Mouse (Mus musculus) lung, adult 2 months (tissue): ENCODE results near the gene Gm10310. TPM values are rescaled to one million over a fixed set of nuclear protein-coding genes. Genes with fewer than 3 reads are reported as not detected.
"Not testable (repeated sequence)": the region's sequence is repeated elsewhere in the genome, so short reads cannot be mapped to it uniquely, and the experiment has no call there.

Source experiments
- DNase-seq: peaks from one replicate; pipeline ENCODE4 v3.0.0; 2022
- H3K4me1 ChIP-seq: fragments of 200-500 bp; 2 replicates; pipeline ENCODE4 v1.6.1; 2011; ENCODE audit warnings: low read length; ENCODE audit not compliant: control insufficient read depth, insufficient read depth
- H3K4me3 ChIP-seq: fragments of 200-500 bp; replicated peaks from 2 replicates; pipeline ENCODE3; 2011; ENCODE audit warnings: low read depth, mild to moderate bottlenecking, control low read depth, low read length; ENCODE audit errors: extremely low read depth
- CTCF ChIP-seq: fragments of 200-500 bp; IDR thresholded peaks from 2 replicates; pipeline ENCODE4 v1.5.1; 2011; ENCODE audit warnings: mild to moderate bottlenecking, low read length, control low read depth; ENCODE audit not compliant: insufficient read depth
- POLR2A ChIP-seq: fragments of 200-500 bp; IDR thresholded peaks from 2 replicates; pipeline ENCODE4 v1.6.1; 2011; ENCODE audit warnings: low read depth, mild to moderate bottlenecking, control low read depth, low read length, borderline replicate concordance; ENCODE audit errors: extremely low read depth
- WGBS: fragments of 180-500 bp; shearing (Covaris S2); methylation state at CpG from one replicate; pipeline ENCODE4 v1.1.7; 2018; 5-methylcytosine and 5-hydroxymethylcytosine counted together
- polyA plus RNA-seq: library from polyadenylated mRNA; depleted of rRNA; stranded (reverse); fragments of >200 nt; gene quantifications from 2 replicates; pipeline ENCODE4 v1.2.3, GENCODE M21; 2012; rRNA removed

Gene Gm10310
- not detected in 2 replicates for polyA plus RNA-seq

DNA sequence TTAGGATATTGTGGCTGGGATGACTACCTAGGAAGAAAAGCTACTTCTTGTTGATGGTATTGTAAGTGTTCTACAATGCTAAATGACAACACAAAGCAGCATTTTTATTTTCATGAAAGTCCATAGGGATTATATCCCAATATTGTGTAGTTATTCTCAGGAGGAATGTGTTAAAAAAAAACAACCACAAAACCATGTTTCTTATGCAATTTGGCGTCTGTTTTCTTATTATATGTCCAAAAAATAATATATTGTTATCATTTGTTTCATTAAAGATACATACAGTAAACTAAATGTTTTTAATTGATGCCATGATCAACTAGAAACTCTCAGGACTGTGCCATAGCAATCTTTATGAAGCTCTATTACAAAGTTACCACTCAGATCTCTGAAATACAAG lies at the start of gene Gm10310:
Gm10310 (minus strand) TSS at position 101 of the 400 bp plus-strand sequence.
- H3K4me1 ChIP-seq, H3K4me3 ChIP-seq, DNase-seq: not testable (repeated sequence)
- no CpG with 5 or more reads among the region's 1 CpGs for WGBS

DNA sequence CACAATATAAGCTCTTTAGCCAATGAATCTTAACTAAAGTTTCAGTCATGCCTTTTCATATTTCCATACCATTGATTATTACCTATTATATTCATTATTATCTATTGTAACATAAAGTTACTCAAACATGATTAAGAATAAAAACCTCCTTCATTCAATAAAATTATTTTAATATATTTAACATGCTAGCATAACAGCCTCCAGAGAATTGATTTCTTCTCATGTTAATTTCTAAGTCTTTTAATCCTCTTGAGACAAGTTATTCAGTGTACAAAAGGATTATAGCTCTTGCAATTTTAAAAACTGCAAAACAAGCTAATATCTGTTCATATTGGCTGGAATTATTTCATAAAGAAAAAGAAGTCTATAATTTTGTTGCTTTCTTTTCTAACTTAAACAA lies 45.2 kb upstream of the Gm10310 start, which contains the start of gene Olfr821:
Olfr821 (plus strand) TSS at position 301 of the 400 bp plus-strand sequence.
- no peak for TF ChIP-seq CTCF
- no peak for TF ChIP-seq POLR2A
- DNase-seq: no peak
- no peak within 1 kb of the TSS for H3K4me3 ChIP-seq
- no peaks in the 10 kb centered on the region for H3K4me1 ChIP-seq

DNA sequence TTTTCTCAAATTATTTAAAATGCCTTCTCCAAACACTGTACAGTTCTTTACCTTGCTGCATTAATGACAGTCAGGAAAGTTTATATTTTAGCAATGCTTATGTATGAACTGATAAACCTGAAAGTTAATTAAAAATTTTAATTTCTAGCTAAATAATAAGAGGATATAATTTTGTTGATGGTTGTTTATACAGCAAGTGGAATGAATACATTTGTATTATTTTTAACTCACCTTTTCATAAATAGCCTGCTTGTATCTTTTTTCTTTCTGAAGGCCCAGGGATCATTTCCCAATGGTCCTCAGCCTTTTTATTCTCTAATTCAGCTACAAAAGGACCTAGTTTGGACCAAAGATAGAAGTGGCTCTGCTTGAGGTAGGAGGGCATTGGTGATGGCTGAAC lies 27.5 kb upstream of the Gm10310 start, which contains the start of gene Olfr820:
Olfr820 (plus strand) TSS at position 301 of the 400 bp plus-strand sequence.
- no peaks in the 10 kb centered on the region for H3K4me1 ChIP-seq
- no peak for DNase-seq
- H3K4me3 ChIP-seq: no peak within 1 kb of the TSS
- TF ChIP-seq CTCF (no peak), POLR2A (no peak)

DNA sequence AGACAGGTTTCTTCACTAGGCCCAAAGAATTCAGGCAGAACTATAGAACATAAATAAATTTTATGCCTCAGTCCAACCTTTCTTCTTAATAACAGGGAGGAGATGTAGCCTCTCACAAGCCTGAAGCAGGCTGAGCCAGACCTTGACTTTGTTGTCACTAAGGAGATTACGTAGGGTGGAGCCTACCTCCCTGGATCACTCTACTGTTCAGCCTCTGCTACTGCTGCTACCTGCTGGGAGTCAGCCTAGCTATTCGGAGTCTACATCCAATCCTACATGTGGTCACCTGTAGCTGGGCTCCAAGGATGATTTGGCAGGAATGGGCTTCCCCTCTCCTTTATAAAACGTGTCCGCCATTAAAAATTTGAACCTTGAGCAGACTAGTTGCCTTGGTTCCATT lies 20.5 kb upstream of the Gm10310 start:
- WGBS: 87% methylated on average over 4 of the region's 4 CpGs
- DNase-seq: not testable (repeated sequence)

DNA sequence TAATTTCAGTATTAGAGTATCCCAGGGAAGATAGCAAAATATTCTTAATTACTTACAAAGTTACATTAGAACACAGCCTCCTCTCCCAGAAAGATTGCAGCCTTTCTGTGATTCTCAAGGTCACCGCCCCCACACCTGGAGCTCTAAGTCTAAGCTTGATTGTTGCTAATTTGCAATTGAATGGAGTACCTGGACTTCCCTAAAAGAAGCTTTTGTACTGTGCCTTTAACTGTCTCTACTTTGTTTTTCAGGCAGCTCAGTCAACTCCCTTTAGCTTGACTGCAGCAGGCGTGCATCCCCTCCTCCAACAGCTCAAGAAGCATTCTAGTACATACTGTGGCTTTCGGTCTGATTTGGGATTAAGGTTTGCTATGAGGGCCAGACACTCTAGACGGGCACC lies 19.2 kb upstream of the Gm10310 start:
- not testable (repeated sequence) for H3K4me3 ChIP-seq, H3K4me1 ChIP-seq, DNase-seq
- 83% methylated on average over 4 of the region's 4 CpGs for WGBS

More for the DNA sequence above, 20.5 kb upstream of the Gm10310 start:
- H3K4me3 ChIP-seq, H3K4me1 ChIP-seq: not testable (repeated sequence)

DNA sequence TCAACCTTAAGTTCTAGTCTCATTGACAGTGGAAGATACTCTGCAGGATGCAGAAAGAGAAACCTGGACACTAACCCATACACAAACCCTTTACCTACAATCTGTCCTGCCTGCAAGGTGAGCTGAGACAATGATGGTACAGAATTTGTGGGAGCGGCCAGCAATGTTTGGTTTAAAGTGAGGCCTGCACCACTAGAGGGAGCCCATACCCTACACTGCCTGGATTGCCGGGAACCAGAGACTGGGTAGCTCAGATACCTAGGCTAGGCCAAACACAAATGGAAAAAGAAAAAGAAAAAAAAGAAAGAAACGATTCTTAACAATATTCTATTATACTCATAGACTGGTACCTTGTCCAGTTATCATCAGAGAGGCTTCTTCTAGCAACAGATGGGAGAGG lies 3.0 kb downstream of the Gm10310 start:
- not testable (repeated sequence) for DNase-seq, H3K4me3 ChIP-seq, H3K4me1 ChIP-seq
- WGBS: no CpG with 5 or more reads among the region's 3 CpGs

DNA sequence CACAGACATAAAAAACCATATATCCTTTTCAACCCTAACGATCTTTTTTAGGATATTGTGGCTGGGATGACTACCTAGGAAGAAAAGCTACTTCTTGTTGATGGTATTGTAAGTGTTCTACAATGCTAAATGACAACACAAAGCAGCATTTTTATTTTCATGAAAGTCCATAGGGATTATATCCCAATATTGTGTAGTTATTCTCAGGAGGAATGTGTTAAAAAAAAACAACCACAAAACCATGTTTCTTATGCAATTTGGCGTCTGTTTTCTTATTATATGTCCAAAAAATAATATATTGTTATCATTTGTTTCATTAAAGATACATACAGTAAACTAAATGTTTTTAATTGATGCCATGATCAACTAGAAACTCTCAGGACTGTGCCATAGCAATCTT lies 8.8 kb downstream of the Gm10310 start, which contains the start of gene Olfr247:
Olfr247 (minus strand) TSS at position 101 of the 400 bp plus-strand sequence.
- H3K4me1 ChIP-seq, DNase-seq, H3K4me3 ChIP-seq: not testable (repeated sequence)
- WGBS: no CpG with 5 or more reads among the region's 2 CpGs

DNA sequence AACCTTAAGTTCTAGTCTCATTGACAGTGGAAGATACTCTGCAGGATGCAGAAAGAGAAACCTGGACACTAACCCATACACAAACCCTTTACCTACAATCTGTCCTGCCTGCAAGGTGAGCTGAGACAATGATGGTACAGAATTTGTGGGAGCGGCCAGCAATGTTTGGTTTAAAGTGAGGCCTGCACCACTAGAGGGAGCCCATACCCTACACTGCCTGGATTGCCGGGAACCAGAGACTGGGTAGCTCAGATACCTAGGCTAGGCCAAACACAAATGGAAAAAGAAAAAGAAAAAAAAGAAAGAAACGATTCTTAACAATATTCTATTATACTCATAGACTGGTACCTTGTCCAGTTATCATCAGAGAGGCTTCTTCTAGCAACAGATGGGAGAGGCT lies 11.9 kb downstream of the Gm10310 start:
- not testable (repeated sequence) for DNase-seq, H3K4me3 ChIP-seq, H3K4me1 ChIP-seq
- no CpG with 5 or more reads among the region's 3 CpGs for WGBS

DNA sequence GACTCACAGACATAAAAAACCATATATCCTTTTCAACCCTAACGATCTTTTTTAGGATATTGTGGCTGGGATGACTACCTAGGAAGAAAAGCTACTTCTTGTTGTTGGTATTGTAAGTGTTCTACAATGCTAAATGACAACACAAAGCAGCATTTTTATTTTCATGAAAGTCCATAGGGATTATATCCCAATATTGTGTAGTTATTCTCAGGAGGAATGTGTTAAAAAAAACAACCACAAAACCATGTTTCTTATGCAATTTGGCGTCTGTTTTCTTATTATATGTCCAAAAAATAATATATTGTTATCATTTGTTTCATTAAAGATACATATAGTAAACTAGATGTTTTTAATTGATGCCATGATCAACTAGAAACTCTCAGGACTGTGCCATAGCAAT lies 17.7 kb downstream of the Gm10310 start, which contains the start of gene Olfr819:
Olfr819 (minus strand) TSS at position 101 of the 400 bp plus-strand sequence.
- WGBS: 65% methylated on average over 2 of the region's 2 CpGs

DNA sequence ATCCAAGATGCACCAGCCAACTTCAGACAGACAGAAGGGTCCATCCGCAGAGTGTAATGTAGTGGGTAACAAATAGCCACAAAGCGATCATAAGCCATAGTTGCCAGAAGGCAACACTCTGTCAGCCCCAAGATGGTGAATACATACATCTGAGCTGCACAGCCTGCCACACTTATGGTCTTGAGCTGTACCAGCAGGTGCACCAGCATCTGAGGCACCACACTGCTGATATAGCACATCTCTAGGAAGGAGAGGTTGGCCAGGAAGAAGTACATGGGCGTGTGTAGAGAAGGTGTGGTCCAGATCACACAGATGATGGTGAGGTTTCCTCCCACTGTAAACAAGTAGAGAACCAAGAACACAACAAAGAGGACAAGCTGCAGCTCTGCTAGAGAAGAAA lies 18.6 kb downstream of the Gm10310 start:
- H3K4me1 ChIP-seq, H3K4me3 ChIP-seq, DNase-seq: not testable (repeated sequence)
- 85% methylated on average over 2 of the region's 3 CpGs for WGBS

More for the DNA sequence above, 17.7 kb downstream of the Gm10310 start, which contains the start of gene Olfr819:
- H3K4me3 ChIP-seq, DNase-seq, H3K4me1 ChIP-seq: not testable (repeated sequence)

DNA sequence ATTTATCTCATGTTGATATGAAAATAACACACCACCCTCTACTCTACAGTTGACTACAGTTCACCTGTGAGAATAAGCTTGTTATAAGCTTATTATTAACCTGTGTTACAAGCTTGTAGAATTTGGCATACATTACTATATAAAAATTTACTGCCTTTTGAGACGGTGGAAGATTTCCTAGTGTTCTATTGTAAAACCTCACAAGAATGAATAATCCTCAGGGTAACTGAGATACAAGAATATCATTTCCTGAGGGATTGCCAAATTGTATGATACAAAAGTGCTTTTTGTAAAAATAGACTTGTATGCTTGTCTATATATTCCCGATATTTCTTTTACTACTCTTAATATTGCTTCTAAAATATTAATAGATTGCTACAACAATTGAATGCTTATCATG lies 35.9 kb downstream of the Gm10310 start, which contains the start of gene Olfr818:
Olfr818 (minus strand) TSS at position 101 of the 400 bp plus-strand sequence.
- TF ChIP-seq POLR2A (no peak), CTCF (no peak)
- DNase-seq: no peak
- 90% methylated on average over 2 of the region's 2 CpGs for WGBS
- no peaks in the 10 kb centered on the region for H3K4me1 ChIP-seq
- no peak within 1 kb of the TSS for H3K4me3 ChIP-seq

Other genes starting within 250 kb of the Gm10310 start
- gene Olfr806, start 243.1 kb downstream of the Gm10310 start, polyA plus RNA-seq: not detected in 2 replicates
- not detected in 2 replicates for gene Olfr807, start 227.3 kb downstream of the Gm10310 start, polyA plus RNA-seq
- gene Olfr808, start 219.6 kb downstream of the Gm10310 start, polyA plus RNA-seq: not detected in 2 replicates
- gene Olfr809, start 210.4 kb downstream of the Gm10310 start, polyA plus RNA-seq: not detected in 2 replicates
- not detected in 2 replicates for gene Olfr810, start 190.1 kb downstream of the Gm10310 start, polyA plus RNA-seq
- gene Olfr811, start 180.7 kb downstream of the Gm10310 start, polyA plus RNA-seq: not detected in 2 replicates
- not detected in 2 replicates for gene Olfr812, start 139.0 kb downstream of the Gm10310 start, polyA plus RNA-seq
- not detected in 2 replicates for gene Olfr813, start 129.7 kb downstream of the Gm10310 start, polyA plus RNA-seq
- gene Olfr814, start 105.2 kb downstream of the Gm10310 start, polyA plus RNA-seq: not detected in 2 replicates
- not detected in 2 replicates for gene Olfr815, start 79.2 kb downstream of the Gm10310 start, polyA plus RNA-seq
- gene Olfr816, start 69.5 kb downstream of the Gm10310 start, polyA plus RNA-seq: not detected in 2 replicates
- not detected in 2 replicates for gene Olfr818, start 36.0 kb downstream of the Gm10310 start, polyA plus RNA-seq
- gene Olfr819, start 17.8 kb downstream of the Gm10310 start, polyA plus RNA-seq: not detected in 2 replicates
- not detected in 2 replicates for gene Olfr247, start 8.9 kb downstream of the Gm10310 start, polyA plus RNA-seq
- not detected in 2 replicates for gene Olfr820, start 27.6 kb upstream of the Gm10310 start, polyA plus RNA-seq
- gene Olfr821, start 45.3 kb upstream of the Gm10310 start, polyA plus RNA-seq: not detected in 2 replicates
- gene Olfr822, start 86.1 kb upstream of the Gm10310 start, polyA plus RNA-seq: not detected in 2 replicates
- not detected in 2 replicates for gene Olfr823, start 130.3 kb upstream of the Gm10310 start, polyA plus RNA-seq
- not detected in 2 replicates for gene Olfr824, start 144.9 kb upstream of the Gm10310 start, polyA plus RNA-seq
- gene Olfr825, start 181.7 kb upstream of the Gm10310 start, polyA plus RNA-seq: not detected in 2 replicates
- not detected in 2 replicates for gene Olfr826, start 199.1 kb upstream of the Gm10310 start, polyA plus RNA-seq
- not detected in 2 replicates for gene Olfr827, start 229.3 kb upstream of the Gm10310 start, polyA plus RNA-seq